Mouse (Mus musculus): ENCODE data around the gene Rogdi. TPM values are rescaled to one million over a fixed set of nuclear protein-coding genes. Genes with fewer than 3 reads are reported as not detected.
A peak's percentile ranks its signal among the peaks of the same experiment; 100 is the strongest.

Gene Rogdi
- polyA plus RNA-seq, 1 experiment from 2014 or later = 164 TPM

DNA sequence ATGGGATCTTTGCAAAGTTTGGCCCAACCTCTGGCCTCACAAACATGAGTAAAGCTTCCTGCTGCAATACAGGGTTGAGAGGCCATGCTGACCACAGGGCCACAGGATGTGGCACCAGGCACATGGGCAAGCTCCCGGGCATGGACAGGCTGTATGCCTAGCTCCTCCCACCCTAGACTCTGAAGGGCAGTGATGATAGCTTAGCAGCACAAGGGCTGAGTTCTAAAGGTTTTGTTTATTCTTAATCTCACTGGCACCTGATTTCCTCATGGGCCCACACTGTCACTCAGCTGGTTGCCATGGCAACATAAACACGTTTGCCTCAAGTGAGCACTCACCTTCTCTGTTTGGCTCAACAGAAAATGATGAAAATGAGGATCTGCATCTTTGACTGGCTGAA, 16.5 kb upstream of the Rogdi start:
- no peak overlapping the region for H3K27ac ChIP-seq (ENCODE audit: low read length)
- no peak overlapping the region for H3K9ac ChIP-seq (ENCODE audit: low read depth, low read length)
- H3K4me2 ChIP-seq (ENCODE audit: low read length) = no peak overlapping the region
- H3K9me3 ChIP-seq (replicated peaks; ENCODE audit: control insufficient read depth, low read length, poor library complexity, severe bottlenecking) = no peaks in the 10 kb centered on the region
- no peaks in the 10 kb centered on the region for H3K27me3 ChIP-seq (ENCODE audit: control insufficient read depth, insufficient read depth, low read depth, low read length)
- ATAC-seq = no peak
- 68% methylated on average over 2 of the region's 2 CpGs for WGBS
- no peak overlapping the region for H3K4me3 ChIP-seq (ENCODE audit: low read depth, low read length)
- no peaks in the 10 kb centered on the region for H3K4me1 ChIP-seq (ENCODE audit: control insufficient read depth, insufficient read depth, low read length)
- H3K36me3 ChIP-seq (ENCODE audit: control insufficient read depth, insufficient read depth, low read length) = peaks cover 54% of the 10 kb centered on the region

DNA sequence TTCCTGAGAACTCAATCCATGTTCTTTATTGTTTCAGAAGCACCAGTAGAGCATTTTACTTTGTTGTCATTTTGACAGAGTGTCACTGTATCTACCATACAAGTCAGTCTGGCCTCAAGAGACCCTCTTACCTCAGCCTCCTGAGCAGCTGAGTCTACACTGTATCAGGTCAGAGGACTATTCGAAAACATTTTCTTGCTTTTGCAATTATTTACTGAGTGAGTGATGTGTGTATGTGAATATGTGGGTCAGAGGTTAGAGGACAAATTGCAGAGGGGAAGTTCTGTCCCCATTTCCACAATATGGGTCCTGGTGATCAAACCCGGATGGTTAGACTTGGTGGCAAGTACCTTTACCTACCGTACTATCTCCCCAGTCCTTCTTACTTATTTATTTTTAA, 10.7 kb upstream of the Rogdi start:
- Histone ChIP-seq H3K27me3 (ENCODE audit: control insufficient read depth, insufficient read depth, low read depth, low read length) (no peaks in the 10 kb centered on the region), H3K4me3 (ENCODE audit: low read depth, low read length) (no peak overlapping the region), H3K9me3 (replicated peaks; ENCODE audit: control insufficient read depth, low read length, poor library complexity, severe bottlenecking) (no peaks in the 10 kb centered on the region), H3K9ac (ENCODE audit: low read depth, low read length) (no peak overlapping the region), H3K36me3 (ENCODE audit: control insufficient read depth, insufficient read depth, low read length) (peaks cover 53% of the 10 kb centered on the region), H3K27ac (ENCODE audit: low read length) (no peak overlapping the region), H3K4me1 (ENCODE audit: control insufficient read depth, insufficient read depth, low read length) (no peaks in the 10 kb centered on the region), H3K4me2 (ENCODE audit: low read length) (no peak overlapping the region)
- ATAC-seq = no peak
- WGBS = 97% methylated on average over 3 of the region's 3 CpGs

DNA sequence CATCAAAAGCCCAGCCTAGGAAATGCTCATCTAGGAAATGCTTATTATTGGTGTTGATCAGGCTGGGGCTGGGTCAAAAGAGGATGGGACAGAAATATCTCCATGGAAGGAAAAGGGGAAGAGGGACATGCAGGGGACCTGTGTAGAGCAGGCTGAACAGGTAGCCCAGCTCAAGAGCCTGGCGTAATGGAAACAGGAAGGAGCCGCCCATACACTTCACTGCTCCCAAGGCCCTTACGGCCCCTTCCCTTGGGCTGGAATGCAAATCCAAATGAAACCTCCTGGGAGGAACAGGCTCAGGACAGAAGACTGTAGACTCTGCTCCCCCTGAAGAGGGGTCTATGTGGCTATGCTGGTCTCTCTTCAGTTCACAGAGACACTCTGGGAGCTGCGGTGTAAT, 1.2 kb upstream of the Rogdi start:
- Histone ChIP-seq H3K27me3 (ENCODE audit: control insufficient read depth, insufficient read depth, low read depth, low read length) (no peaks in the 10 kb centered on the region), H3K4me2 (ENCODE audit: low read length) (no peak overlapping the region), H3K36me3 (ENCODE audit: control insufficient read depth, insufficient read depth, low read length) (peaks cover 38% of the 10 kb centered on the region), H3K27ac (ENCODE audit: low read length) (no peak overlapping the region), H3K9me3 (replicated peaks; ENCODE audit: control insufficient read depth, low read length, poor library complexity, severe bottlenecking) (no peaks in the 10 kb centered on the region), H3K9ac (ENCODE audit: low read depth, low read length) (no peak overlapping the region), H3K4me3 (ENCODE audit: low read depth, low read length) (no peak overlapping the region), H3K4me1 (ENCODE audit: control insufficient read depth, insufficient read depth, low read length) (peaks cover 11% of the 10 kb centered on the region)
- WGBS = 93% methylated on average over 4 of the region's 4 CpGs
- ATAC-seq = no peak

DNA sequence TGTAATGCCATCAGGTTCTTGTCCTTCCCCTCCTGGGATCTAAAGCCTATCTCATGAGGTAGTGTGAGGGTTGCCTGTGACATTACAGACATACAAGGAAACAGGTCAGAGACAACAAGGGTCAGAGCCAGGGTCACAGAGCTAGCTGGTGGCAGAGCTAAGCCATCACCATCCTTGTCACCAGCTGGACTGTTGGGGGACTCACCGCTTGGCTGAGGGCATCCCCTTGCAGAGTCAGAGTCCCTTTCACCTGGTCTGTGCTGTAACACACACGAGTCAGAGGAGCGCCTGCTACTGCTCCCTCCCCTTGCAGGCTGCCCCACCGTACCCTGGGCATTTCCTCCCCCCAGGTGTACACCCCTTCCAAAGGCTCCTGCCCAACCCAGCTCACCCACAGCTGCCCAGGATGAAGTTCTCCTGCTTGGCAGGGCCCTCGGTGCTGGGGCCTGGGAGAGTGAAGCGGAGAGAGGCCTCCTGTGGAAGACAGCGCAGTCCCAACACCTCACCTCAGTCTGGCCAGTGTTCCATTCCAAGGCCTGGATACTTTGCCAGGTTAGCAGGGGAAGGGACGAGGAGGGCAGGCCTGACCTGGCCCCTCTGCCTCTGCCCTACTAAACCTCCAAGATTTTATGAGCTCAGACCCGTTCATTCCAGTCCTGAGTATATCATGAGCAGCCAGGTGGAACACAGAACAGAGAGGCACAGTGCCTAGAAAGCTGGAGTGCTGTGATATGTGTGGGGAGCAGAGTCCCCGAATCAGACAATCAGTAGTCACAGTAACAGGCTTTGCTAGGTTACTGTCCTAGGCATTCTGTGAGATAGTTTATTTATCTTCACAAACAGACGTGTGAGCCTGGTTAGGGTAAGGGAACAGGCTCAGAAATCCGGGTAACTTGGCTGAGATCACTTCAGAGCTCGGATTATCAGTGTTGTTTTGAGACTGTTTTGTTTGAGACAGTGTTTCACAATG, 1.0 kb downstream of the Rogdi start:
- Histone ChIP-seq H3K27ac (ENCODE audit: low read length) (peak overlapping the region; percentile 87), H3K9ac (ENCODE audit: low read depth, low read length) (peak overlapping the region; percentile 81), H3K4me3 (ENCODE audit: low read depth, low read length) (peak overlapping the region; percentile 72), H3K27me3 (ENCODE audit: control insufficient read depth, insufficient read depth, low read depth, low read length) (no peaks in the 10 kb centered on the region), H3K9me3 (replicated peaks; ENCODE audit: control insufficient read depth, low read length, poor library complexity, severe bottlenecking) (no peaks in the 10 kb centered on the region), H3K4me1 (ENCODE audit: control insufficient read depth, insufficient read depth, low read length) (peaks cover 11% of the 10 kb centered on the region), H3K36me3 (ENCODE audit: control insufficient read depth, insufficient read depth, low read length) (peaks cover 22% of the 10 kb centered on the region), H3K4me2 (ENCODE audit: low read length) (peak overlapping the region; percentile 77)
- 50% methylated on average over 13 of the region's 13 CpGs for WGBS
- no peak for ATAC-seq

DNA sequence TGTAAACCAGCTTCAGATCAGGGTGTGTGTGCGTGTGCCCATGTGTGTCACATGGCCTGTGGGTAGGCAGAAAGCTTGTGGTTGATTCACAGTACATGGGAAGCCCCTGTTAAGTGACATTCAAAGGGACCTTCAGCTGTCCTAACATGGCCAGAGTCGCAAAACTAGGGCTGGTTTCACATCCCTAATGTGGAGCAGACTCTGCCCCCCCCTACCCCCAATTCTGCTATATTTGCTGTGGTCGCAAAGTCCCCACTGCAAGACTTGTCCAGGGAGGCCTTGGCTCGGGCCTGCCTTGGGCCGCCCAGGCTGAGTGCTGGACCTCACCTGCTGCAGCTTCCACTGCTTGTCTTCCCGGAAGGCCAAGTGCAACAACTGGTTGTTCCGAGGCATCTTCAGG, 2.1 kb downstream of the Rogdi start:
- H3K4me2 ChIP-seq (ENCODE audit: low read length) = no peak overlapping the region
- 89% methylated on average over 7 of the region's 7 CpGs for WGBS
- H3K9me3 ChIP-seq (replicated peaks; ENCODE audit: control insufficient read depth, low read length, poor library complexity, severe bottlenecking) = no peaks in the 10 kb centered on the region
- no peaks in the 10 kb centered on the region for H3K27me3 ChIP-seq (ENCODE audit: control insufficient read depth, insufficient read depth, low read depth, low read length)
- no peak overlapping the region for H3K4me3 ChIP-seq (ENCODE audit: low read depth, low read length)
- no peak overlapping the region for H3K9ac ChIP-seq (ENCODE audit: low read depth, low read length)
- no peak overlapping the region for H3K27ac ChIP-seq (ENCODE audit: low read length)
- H3K4me1 ChIP-seq (ENCODE audit: control insufficient read depth, insufficient read depth, low read length) = peaks cover 11% of the 10 kb centered on the region
- H3K36me3 ChIP-seq (ENCODE audit: control insufficient read depth, insufficient read depth, low read length) = peaks cover 16% of the 10 kb centered on the region
- ATAC-seq = no peak

DNA sequence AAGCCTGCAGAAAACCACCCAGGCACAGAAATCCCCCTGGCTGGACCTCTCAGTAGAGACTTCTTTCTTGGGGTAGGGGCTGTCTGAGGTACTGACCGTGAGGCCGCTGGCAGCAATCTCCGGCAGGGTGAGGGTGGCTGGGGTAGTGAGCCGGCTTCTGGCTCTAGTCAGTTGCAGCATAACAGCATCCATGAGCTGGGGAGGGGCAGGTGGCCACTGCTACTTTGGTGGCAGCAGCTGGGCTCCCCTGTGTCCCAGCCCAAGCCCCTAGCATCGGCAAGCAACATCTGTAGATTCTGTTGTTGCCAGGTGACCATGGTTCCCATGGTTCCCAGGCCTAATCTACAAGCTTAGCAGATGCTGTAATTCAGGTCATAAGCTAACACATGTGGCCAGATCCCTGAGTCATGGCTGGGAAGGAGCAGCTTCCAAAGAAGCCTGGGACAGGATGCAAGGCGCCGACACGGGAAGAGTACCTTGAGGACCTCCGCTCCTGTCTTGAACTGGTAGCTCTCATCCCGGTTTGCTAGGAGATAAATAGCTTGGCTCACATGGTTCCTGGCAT, 2.9 kb downstream of the Rogdi start:
- H3K36me3 ChIP-seq (ENCODE audit: control insufficient read depth, insufficient read depth, low read length) = peaks cover 11% of the 10 kb centered on the region
- ATAC-seq = no peak
- no peak overlapping the region for H3K4me3 ChIP-seq (ENCODE audit: low read depth, low read length)

DNA sequence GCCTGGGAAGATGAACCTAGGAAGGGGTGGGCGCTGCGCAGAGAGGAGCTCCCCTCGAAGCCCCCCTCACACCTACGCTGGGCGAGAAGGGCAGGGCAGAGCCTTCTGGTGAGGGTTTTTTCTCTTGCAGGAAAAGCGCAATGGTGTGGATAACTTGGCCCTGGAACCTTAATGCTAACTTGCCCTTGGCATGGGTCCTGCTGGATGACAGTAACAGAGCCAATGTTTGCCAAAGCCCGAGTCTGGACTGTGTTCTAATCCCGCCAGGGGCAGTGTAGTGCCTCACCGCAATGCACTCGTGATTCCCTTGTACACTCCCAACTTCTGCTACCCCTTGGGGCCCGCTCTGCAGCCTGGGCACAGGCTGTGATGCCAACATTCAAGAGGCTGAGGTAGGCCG, 5.3 kb downstream of the Rogdi start:
- H3K9me3 ChIP-seq (replicated peaks; ENCODE audit: control insufficient read depth, low read length, poor library complexity, severe bottlenecking) = no peaks in the 10 kb centered on the region
- H3K27ac ChIP-seq (ENCODE audit: low read length) = no peak overlapping the region
- WGBS = 87% methylated on average over 12 of the region's 12 CpGs
- no peaks in the 10 kb centered on the region for H3K36me3 ChIP-seq (ENCODE audit: control insufficient read depth, insufficient read depth, low read length)
- H3K4me1 ChIP-seq (ENCODE audit: control insufficient read depth, insufficient read depth, low read length) = peaks cover 11% of the 10 kb centered on the region
- H3K4me2 ChIP-seq (ENCODE audit: low read length) = no peak overlapping the region
- no peak for ATAC-seq
- H3K4me3 ChIP-seq (ENCODE audit: low read depth, low read length) = no peak overlapping the region
- H3K27me3 ChIP-seq (ENCODE audit: control insufficient read depth, insufficient read depth, low read depth, low read length) = no peaks in the 10 kb centered on the region
- H3K9ac ChIP-seq (ENCODE audit: low read depth, low read length) = no peak overlapping the region

More for the DNA sequence above, 2.9 kb downstream of the Rogdi start:
- Histone ChIP-seq H3K4me1 (ENCODE audit: control insufficient read depth, insufficient read depth, low read length) (peaks cover 11% of the 10 kb centered on the region), H3K27ac (ENCODE audit: low read length) (no peak overlapping the region), H3K4me2 (ENCODE audit: low read length) (no peak overlapping the region), H3K9ac (ENCODE audit: low read depth, low read length) (no peak overlapping the region), H3K9me3 (replicated peaks; ENCODE audit: control insufficient read depth, low read length, poor library complexity, severe bottlenecking) (no peaks in the 10 kb centered on the region), H3K27me3 (ENCODE audit: control insufficient read depth, insufficient read depth, low read depth, low read length) (no peaks in the 10 kb centered on the region)
- WGBS = 87% methylated on average over 10 of the region's 10 CpGs

DNA sequence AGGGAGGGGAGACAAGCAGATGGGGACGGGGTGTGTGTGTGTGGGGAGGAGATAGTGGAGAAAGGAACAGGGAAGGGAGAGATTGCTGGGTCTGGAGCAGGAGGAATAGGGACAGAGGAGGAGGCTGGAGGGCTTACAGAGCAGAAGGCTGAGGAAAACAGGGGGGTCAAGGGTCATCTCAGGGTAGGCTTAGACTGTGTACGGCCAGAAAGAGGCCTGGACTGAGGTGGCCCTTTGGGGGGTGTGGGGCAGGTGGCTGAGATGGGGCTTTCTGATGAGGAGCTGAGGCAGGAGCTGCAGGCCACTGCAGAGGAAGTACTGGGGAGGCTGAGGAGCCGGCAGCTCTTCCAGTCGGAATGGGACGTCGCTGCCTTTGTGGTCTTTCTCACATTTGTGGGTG, 5.9 kb downstream of the Rogdi start:
- Histone ChIP-seq H3K27me3 (ENCODE audit: control insufficient read depth, insufficient read depth, low read depth, low read length) (no peaks in the 10 kb centered on the region), H3K36me3 (ENCODE audit: control insufficient read depth, insufficient read depth, low read length) (no peaks in the 10 kb centered on the region), H3K9me3 (replicated peaks; ENCODE audit: control insufficient read depth, low read length, poor library complexity, severe bottlenecking) (no peaks in the 10 kb centered on the region), H3K4me3 (ENCODE audit: low read depth, low read length) (no peak overlapping the region), H3K4me1 (ENCODE audit: control insufficient read depth, insufficient read depth, low read length) (peaks cover 8% of the 10 kb centered on the region), H3K27ac (ENCODE audit: low read length) (no peak overlapping the region), H3K4me2 (ENCODE audit: low read length) (no peak overlapping the region), H3K9ac (ENCODE audit: low read depth, low read length) (no peak overlapping the region)
- ATAC-seq = no peak
- WGBS = 41% methylated on average over 6 of the region's 6 CpGs

DNA sequence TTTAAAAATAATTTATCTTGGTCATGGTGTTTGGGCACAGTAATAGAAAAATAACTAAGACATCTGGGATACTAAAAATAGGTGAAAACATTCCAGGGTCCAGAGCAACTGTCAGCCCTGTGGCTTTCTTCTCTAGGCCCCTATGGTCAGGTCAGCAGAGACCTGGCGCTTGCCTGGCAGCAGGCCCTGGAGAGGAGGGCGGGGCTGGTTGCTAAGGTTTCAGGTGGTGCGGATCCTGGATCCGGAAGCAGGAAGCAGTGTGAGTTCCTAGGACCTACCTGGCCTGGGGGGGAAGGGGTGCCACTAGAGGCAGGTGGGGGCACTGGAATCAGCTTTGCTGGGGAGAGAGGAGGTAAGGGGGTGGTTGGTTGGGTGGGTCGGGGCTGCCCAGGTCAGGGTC, 6.3 kb downstream of the Rogdi start, which contains the start of gene Smim22:
Gene Smim22 (plus strand): TSS at position 222 of the 400 bp plus-strand sequence.
- 38% methylated on average over 5 of the region's 5 CpGs for whole genome bisulfite sequencing
- Histone ChIP-seq H3K27ac (ENCODE audit: low read length) (no peak within 1 kb of the TSS), H3K9ac (ENCODE audit: low read depth, low read length) (no peak within 1 kb of the TSS), H3K4me3 (ENCODE audit: low read depth, low read length) (no peak within 1 kb of the TSS), H3K4me1 (ENCODE audit: control insufficient read depth, insufficient read depth, low read length) (peaks cover 4% of the 10 kb centered on the region), H3K27me3 (ENCODE audit: control insufficient read depth, insufficient read depth, low read depth, low read length) (no peaks in the 10 kb centered on the region), H3K36me3 (ENCODE audit: control insufficient read depth, insufficient read depth, low read length) (no peaks in the 10 kb centered on the region), H3K9me3 (replicated peaks; ENCODE audit: control insufficient read depth, low read length, poor library complexity, severe bottlenecking) (no peaks in the 10 kb centered on the region), H3K4me2 (ENCODE audit: low read length) (no peak within 1 kb of the TSS)
- ATAC-seq = no peak
